Mouse (Mus musculus) small intestine, adult 2 months (tissue): ENCODE results near the gene Bola2.

Experiments used
- CTCF ChIP-seq: fragments of 200-500 bp; IDR thresholded peaks from 2 replicates; pipeline ENCODE4 v1.5.1; 2012; ENCODE audit warnings: low read depth, mild to moderate bottlenecking, control low read depth, inconsistent platforms, low read length, moderate library complexity, mixed read lengths; ENCODE audit not compliant: insufficient replicate concordance, insufficient read length; ENCODE audit errors: extremely low read depth
- POLR2A ChIP-seq: fragments of 200-500 bp; IDR thresholded peaks from 2 replicates; pipeline ENCODE4 v1.6.1; 2012; ENCODE audit warnings: low read depth, mild to moderate bottlenecking, control low read depth, inconsistent platforms, low read length, moderate library complexity

- TF ChIP-seq CTCF (no peak), POLR2A (no peak)
These were observed 23.1 kb upstream of the Bola2 start for GRCm38 (mm10) chr7:126672111-126672510.
